Mouse (Mus musculus) c-Kit-positive CD71-positive TER-119-negative erythroid progenitor cells, embryonic 14.5 days (primary cell): ENCODE measurements around the gene Irgq.
"Not testable (repeated sequence)": the region's sequence is repeated elsewhere in the genome, so short reads cannot be mapped to it uniquely, and the experiment has no call there.

ENCODE experiments used
- DNase-seq: peaks from one replicate; pipeline ENCODE4 v3.0.0-alpha.2; 2013; ENCODE audit warnings: low read depth

The Irgq gene

GRCm38 (mm10) chr7:24530062-24530931, at the start of gene Irgq:
Gene Irgq (plus strand): TSS chr7:24530689.
- DNase-seq: peak; percentile 100

GRCm38 (mm10) chr7:24480986-24481473, 49.5 kb upstream of the Irgq start:
- no peak for DNase-seq

GRCm38 (mm10) chr7:24481474-24482207, 48.8 kb upstream of the Irgq start, which contains the start of gene Cadm4:
Gene Cadm4 (plus strand): TSS chr7:24482023.
- peak; percentile 58 for DNase-seq

GRCm38 (mm10) chr7:24482208-24483020, 48.1 kb upstream of the Irgq start:
- DNase-seq: no peak

- DNase-seq: not testable (repeated sequence)
Observed at GRCm38 (mm10) chr7:24483291-24483690, 47.2 kb upstream of the Irgq start.

GRCm38 (mm10) chr7:24485481-24485880, 45.0 kb upstream of the Irgq start:
- DNase-seq: no peak

- DNase-seq: no peak
Observed at GRCm38 (mm10) chr7:24486654-24487130, 43.8 kb upstream of the Irgq start.

GRCm38 (mm10) chr7:24487403-24487802, 43.1 kb upstream of the Irgq start:
- no peak for DNase-seq

- no peak for DNase-seq
Observed at GRCm38 (mm10) chr7:24488303-24488702, 42.2 kb upstream of the Irgq start.

GRCm38 (mm10) chr7:24499856-24500577, 30.5 kb upstream of the Irgq start:
- no peak for DNase-seq

GRCm38 (mm10) chr7:24500929-24501328, 29.6 kb upstream of the Irgq start:
- DNase-seq: peak; percentile 50

- DNase-seq: no peak
Observed at GRCm38 (mm10) chr7:24501492-24501891, 29.0 kb upstream of the Irgq start.

GRCm38 (mm10) chr7:24504004-24504403, 26.5 kb upstream of the Irgq start:
- no peak for DNase-seq

GRCm38 (mm10) chr7:24504868-24505267, 25.6 kb upstream of the Irgq start:
- DNase-seq: no peak

- no peak for DNase-seq
Observed at GRCm38 (mm10) chr7:24505447-24506064, 24.9 kb upstream of the Irgq start.

- no peak for DNase-seq
Observed at GRCm38 (mm10) chr7:24506065-24506459, 24.4 kb upstream of the Irgq start.

GRCm38 (mm10) chr7:24506476-24506837, 24.0 kb upstream of the Irgq start:
- DNase-seq: peak; percentile 7

- peak; percentile 39 for DNase-seq
Observed at GRCm38 (mm10) chr7:24506838-24507725, 23.4 kb upstream of the Irgq start, which contains the start of gene Zfp428. Gene Zfp428 (plus strand): TSS chr7:24507006.

GRCm38 (mm10) chr7:24507726-24508114, 22.8 kb upstream of the Irgq start:
- DNase-seq: no peak

- no peak for DNase-seq
Observed at GRCm38 (mm10) chr7:24512355-24512754, 18.1 kb upstream of the Irgq start, which contains the start of gene AC161166.1. Gene AC161166.1 (minus strand): TSS chr7:24512455.
